Mouse (Mus musculus) MEL (cell line): ENCODE measurements around the gene Skint8. TPM values are rescaled to one million over a fixed set of nuclear protein-coding genes. Genes with fewer than 3 reads are reported as not detected.

Source experiments
- DNase-seq: peaks from one replicate; pipeline ENCODE4 v3.0.0; 2011; ENCODE audit warnings: low read depth, low spot score
- H3K27ac ChIP-seq: 2 replicates; pipeline ENCODE4 v1.5.1; 2012; ENCODE audit warnings: low read depth, mild to moderate bottlenecking, control low read depth, low read length, moderate library complexity; ENCODE audit not compliant: control insufficient read depth
- H3K27me3 ChIP-seq, 2 experiments: fragments of 150-350 bp in 1 of 2; sonication (generic) in 1 of 2; 2 replicates each; pipeline ENCODE4 v1.6.1; 2012; ENCODE audit warnings: low read length in 2 of 2, mild to moderate bottlenecking in 2 of 2, improper control_type of control experiment in 1 of 2, moderate library complexity in 1 of 2; ENCODE audit not compliant: insufficient read depth in 2 of 2, control insufficient read depth in 1 of 2
- H3K36me3 ChIP-seq, 2 experiments: 2 replicates each; pipeline ENCODE4 v1.6.1; 2012 to 2014; ENCODE audit warnings: low read length in 2 of 2, improper control_type of control experiment in 1 of 2, inconsistent platforms in 1 of 2, mild to moderate bottlenecking in 1 of 2; ENCODE audit not compliant: insufficient read depth in 2 of 2, control insufficient read depth in 1 of 2
- H3K4me1 ChIP-seq, 2 experiments: fragments of 150-350 bp in 1 of 2; sonication (generic) in 1 of 2; 2 replicates each; pipeline ENCODE4 v1.6.1; 2012; ENCODE audit warnings: low read length in 2 of 2, improper control_type of control experiment in 1 of 2, mild to moderate bottlenecking in 1 of 2; ENCODE audit not compliant: insufficient read depth in 2 of 2, control insufficient read depth in 1 of 2
- H3K4me3 ChIP-seq, 2 experiments: fragments of 150-350 bp in 1 of 2; sonication (generic) in 1 of 2; 2 replicates each; pipeline ENCODE4 v1.5.1; 2012; ENCODE audit warnings: low read depth in 2 of 2, low read length in 2 of 2, mild to moderate bottlenecking in 2 of 2, moderate library complexity in 2 of 2, control low read depth in 1 of 2, improper control_type of control experiment in 1 of 2; ENCODE audit not compliant: control insufficient read depth in 1 of 2, insufficient read depth in 1 of 2
- H3K79me2 ChIP-seq: 2 replicates; pipeline ENCODE4 v1.6.1; 2012; ENCODE audit warnings: mild to moderate bottlenecking, low read length, moderate library complexity; ENCODE audit not compliant: control insufficient read depth, poor library complexity, insufficient read depth
- H3K9ac ChIP-seq: 2 replicates; pipeline ENCODE4 v1.6.1; 2012; ENCODE audit warnings: low read depth, mild to moderate bottlenecking, control low read depth, low read length, moderate library complexity; ENCODE audit not compliant: control insufficient read depth, poor library complexity, severe bottlenecking
- H3K9me3 ChIP-seq: fragments of 150-350 bp; sonication (generic); replicated peaks from 2 replicates; pipeline ENCODE4 v1.6.1; 2012; ENCODE audit warnings: mild to moderate bottlenecking, low read length, improper control_type of control experiment, moderate library complexity; ENCODE audit not compliant: insufficient read depth
- CHD1 ChIP-seq: IDR thresholded peaks from 2 replicates; pipeline ENCODE4 v1.6.1; 2012; ENCODE audit warnings: low read depth, mild to moderate bottlenecking, inconsistent platforms, low read length, improper control_type of control experiment
- CHD2 ChIP-seq: IDR thresholded peaks from 2 replicates; pipeline ENCODE4 v1.6.1; 2011; ENCODE audit warnings: low read length, improper control_type of control experiment
- E2F4 ChIP-seq: IDR thresholded peaks from 2 replicates; pipeline ENCODE4 v1.6.1; 2011; ENCODE audit warnings: low read depth, low read length, improper control_type of control experiment, borderline replicate concordance
- EP300 ChIP-seq, 2 experiments: IDR thresholded peaks; 2 replicates each; pipeline ENCODE4 v1.6.1; 2011; ENCODE audit warnings: improper control_type of control experiment in 2 of 2, low read length in 2 of 2, low read depth in 1 of 2, mild to moderate bottlenecking in 1 of 2
- ETS1 ChIP-seq: IDR thresholded peaks from 2 replicates; pipeline ENCODE4 v1.6.1; 2012; ENCODE audit warnings: low read depth, mild to moderate bottlenecking, inconsistent platforms, low read length, improper control_type of control experiment, moderate library complexity
- GATA1 ChIP-seq: IDR thresholded peaks from 2 replicates; pipeline ENCODE4 v1.6.1; 2011; ENCODE audit warnings: low read depth, low read length, improper control_type of control experiment
- HCFC1 ChIP-seq: IDR thresholded peaks from 2 replicates; pipeline ENCODE4 v1.6.1; 2012; ENCODE audit warnings: low read depth, mild to moderate bottlenecking, inconsistent platforms, low read length, improper control_type of control experiment, moderate library complexity
- JUND ChIP-seq: IDR thresholded peaks from 2 replicates; pipeline ENCODE4 v1.6.1; 2011; ENCODE audit warnings: low read depth, mild to moderate bottlenecking, improper control_type of control experiment, low read length
- MAFK ChIP-seq: IDR thresholded peaks from 2 replicates; pipeline ENCODE4 v1.6.1; 2011; ENCODE audit warnings: low read depth, mild to moderate bottlenecking, low read length, improper control_type of control experiment, borderline replicate concordance
- MAX ChIP-seq: IDR thresholded peaks from 2 replicates; pipeline ENCODE4 v1.6.1; 2011; ENCODE audit warnings: low read length, improper control_type of control experiment
- MEF2A ChIP-seq: IDR thresholded peaks from 2 replicates; pipeline ENCODE4 v1.6.1; 2014; ENCODE audit warnings: low read depth, mild to moderate bottlenecking, inconsistent platforms, low read length, improper control_type of control experiment; ENCODE audit not compliant: poor library complexity, insufficient replicate concordance, severe bottlenecking; ENCODE audit errors: extremely low read depth
- MYB ChIP-seq: IDR thresholded peaks from 2 replicates; pipeline ENCODE4 v1.6.1; 2011; ENCODE audit warnings: mild to moderate bottlenecking, low read depth, low read length, improper control_type of control experiment
- MYC ChIP-seq: IDR thresholded peaks from 2 replicates; pipeline ENCODE4 v1.6.1; 2011; ENCODE audit warnings: low read depth, mild to moderate bottlenecking, low read length, improper control_type of control experiment, moderate library complexity
- NELFE ChIP-seq: IDR thresholded peaks from 2 replicates; pipeline ENCODE4 v1.6.1; 2011; ENCODE audit warnings: low read depth, low read length, improper control_type of control experiment
- NRF1 ChIP-seq: IDR thresholded peaks from 2 replicates; pipeline ENCODE4 v1.6.1; 2014; ENCODE audit warnings: low read depth, mild to moderate bottlenecking, inconsistent platforms, low read length, improper control_type of control experiment, moderate library complexity; ENCODE audit not compliant: poor library complexity, insufficient read depth, severe bottlenecking
- POLR2A ChIP-seq, 2 experiments: IDR thresholded peaks; 2 replicates each; pipeline ENCODE4 v1.6.1; 2011 to 2012; ENCODE audit warnings: low read length in 2 of 2, mild to moderate bottlenecking in 2 of 2, control low read depth in 1 of 2, improper control_type of control experiment in 1 of 2, low read depth in 1 of 2, moderate library complexity in 1 of 2; ENCODE audit not compliant: control insufficient read depth in 1 of 2, insufficient read depth in 1 of 2, poor library complexity in 1 of 2
- POLR2AphosphoS2 ChIP-seq: IDR thresholded peaks from 2 replicates; pipeline ENCODE4 v1.6.1; 2011; ENCODE audit warnings: low read length, improper control_type of control experiment
- POLR2AphosphoS5 ChIP-seq: IDR thresholded peaks from 2 replicates; pipeline ENCODE4 v1.6.1; 2012; ENCODE audit warnings: low read depth, borderline replicate concordance, mild to moderate bottlenecking, inconsistent platforms, low read length, moderate library complexity, mixed read lengths
- RAD21 ChIP-seq: IDR thresholded peaks from 2 replicates; pipeline ENCODE4 v1.6.1; 2011; ENCODE audit warnings: mild to moderate bottlenecking, low read depth, low read length, improper control_type of control experiment
- RCOR1 ChIP-seq: IDR thresholded peaks from 2 replicates; pipeline ENCODE4 v1.6.1; 2012; ENCODE audit warnings: low read depth, mild to moderate bottlenecking, inconsistent platforms, low read length, improper control_type of control experiment
- SIN3A ChIP-seq: IDR thresholded peaks from 2 replicates; pipeline ENCODE4 v1.6.1; 2012; ENCODE audit warnings: low read length, improper control_type of control experiment, inconsistent platforms
- ZC3H11A ChIP-seq: IDR thresholded peaks from 2 replicates; pipeline ENCODE4 v1.6.1; 2012; ENCODE audit warnings: low read depth, mild to moderate bottlenecking, inconsistent platforms, low read length, improper control_type of control experiment
- ZKSCAN1 ChIP-seq: IDR thresholded peaks from 2 replicates; pipeline ENCODE4 v1.6.1; 2012; ENCODE audit warnings: low read depth, mild to moderate bottlenecking, inconsistent platforms, low read length, improper control_type of control experiment, moderate library complexity
- ZNF384 ChIP-seq: IDR thresholded peaks from 2 replicates; pipeline ENCODE4 v1.6.1; 2012; ENCODE audit warnings: low read depth, mild to moderate bottlenecking, inconsistent platforms, low read length, improper control_type of control experiment
- polyA plus RNA-seq, 2 experiments: library from polyadenylated mRNA; stranded (reverse) in 1 of 2; unstranded in 1 of 2; fragments of >175 nt in 1 of 2; fragments of >200 nt in 1 of 2; gene quantifications; 2 replicates each; pipeline versions ENCODE4 v1.2.1 to v1.2.4; 2012; ENCODE audit warnings: low replicate concordance in 2 of 2, low read depth in 1 of 2; ENCODE audit not compliant: insufficient read length in 2 of 2, insufficient read depth in 1 of 2, missing spikeins in 1 of 2
- total RNA-seq: library from RNA; depleted of rRNA; stranded (reverse); fragments of 300-350 nt; gene quantifications from 2 replicates; pipeline ENCODE4 v1.2.3, GENCODE M21; 2012

Skint8 gene
- total and polyA plus RNA-seq, 3 experiments, result not detected

- H3K36me3 ChIP-seq, result no peaks in the 10 kb centered on the region
- H3K79me2 ChIP-seq, result no peaks in the 10 kb centered on the region
- TF ChIP-seq MEF2A (no peak), JUND (no peak), ZNF384 (no peak), CHD2 (no peak), RCOR1 (no peak), GATA1 (no peak), POLR2A (IDR thresholded peaks at IDR 0.05; ENCODE audit: control insufficient read depth in 1 of 2, insufficient read depth in 1 of 2, low read depth in 1 of 2, low read length in 2 of 2, poor library complexity in 1 of 2) (no peak), ZC3H11A (no peak), EP300 (IDR thresholded peaks at IDR 0.05; ENCODE audit: low read depth in 1 of 2, low read length in 2 of 2) (no peak)
- no peak overlapping the region for H3K9ac ChIP-seq
- no peak overlapping the region for H3K27ac ChIP-seq
- DNase-seq, result no peak
- no peaks in the 10 kb centered on the region for H3K27me3 ChIP-seq
- H3K9me3 ChIP-seq, result no peaks in the 10 kb centered on the region
- no peak overlapping the region for H3K4me3 ChIP-seq
- no peaks in the 10 kb centered on the region for H3K4me1 ChIP-seq
Observed at GRCm38 (mm10) chr4:111901473-111901872, 17.7 kb upstream of the Skint8 start.

GRCm38 (mm10) chr4:111902775-111903174, 16.4 kb upstream of the Skint8 start, which contains the start of gene Slc5a9:
Gene Slc5a9, minus strand, starts transcription at chr4:111902918.
- no peak for TF ChIP-seq MEF2A
- no peak for TF ChIP-seq ZKSCAN1
- no peak for TF ChIP-seq POLR2AphosphoS2
- TF ChIP-seq MAFK, result no peak
- no peak for TF ChIP-seq ETS1
- no peak for TF ChIP-seq NELFE
- no peak for TF ChIP-seq ZNF384
- no peak for TF ChIP-seq SIN3A
- TF ChIP-seq E2F4, result no peak
- no peak for TF ChIP-seq NRF1
- TF ChIP-seq HCFC1, result no peak
- no peak for TF ChIP-seq MAX
- no peak for TF ChIP-seq MYC
- TF ChIP-seq POLR2AphosphoS5, result no peak
- TF ChIP-seq MYB, result no peak
- no peak for TF ChIP-seq RAD21
- no peak for TF ChIP-seq CHD1
- TF ChIP-seq, all 39 proteins: peak for 0
- H3K27ac ChIP-seq, result no peak within 1 kb of the TSS
- DNase-seq, result no peak
- no peaks in the 10 kb centered on the region for H3K79me2 ChIP-seq
- no peak within 1 kb of the TSS for H3K9ac ChIP-seq
- H3K4me3 ChIP-seq, result no peak within 1 kb of the TSS
- no peaks in the 10 kb centered on the region for H3K27me3 ChIP-seq
- H3K9me3 ChIP-seq, result no peaks in the 10 kb centered on the region
- no peaks in the 10 kb centered on the region for H3K36me3 ChIP-seq
- no peaks in the 10 kb centered on the region for H3K4me1 ChIP-seq
